Mouse (Mus musculus) gastrocnemius, postnatal 10 days (tissue): ENCODE measurements around the gene Osbpl10. TPM values are rescaled to one million over a fixed set of nuclear protein-coding genes. Genes with fewer than 3 reads are reported as not detected.
A peak's percentile ranks its signal among the peaks of the same experiment; 100 is the strongest.
"Not testable (repeated sequence)": the region's sequence is repeated elsewhere in the genome, so short reads cannot be mapped to it uniquely, and the experiment has no call there.

Source experiments
- DNase-seq: peaks from one replicate; pipeline ENCODE4 v3.0.0; 2021; ENCODE audit warnings: mixed read lengths
- long read RNA-seq, 2 experiments: library from polyadenylated mRNA; stranded (forward); transcript quantifications; one replicate each; pipeline ENCODE4 v2.0.0; 2021
- total RNA-seq, 2 experiments: library from RNA; stranded (reverse); gene quantifications; 2 replicates each; pipeline ENCODE4 v1.2.3; 2021

Osbpl10 gene
- 1 to 10 TPM; 8.7 to 9.6 TPM for total RNA-seq
- long read RNA-seq, experiment 1, partial matches to known transcripts, result 4 of 7 reads
- long read RNA-seq, experiment 1, other reads (novel, unspliced or antisense), result 2 of 7 reads
- long read RNA-seq, experiment 2, partial matches to known transcripts, result 5 of 13 reads
- long read RNA-seq, experiment 2, other reads (novel, unspliced or antisense), result 4 of 13 reads

GRCm38 (mm10) chr9:114978281-114979111 lies at the start of gene Osbpl10:
Gene Osbpl10 (plus strand): TSS chr9:114978569.
- DNase-seq, result peak; percentile 86

- peak; percentile 64 for DNase-seq
Measured at GRCm38 (mm10) chr9:114930464-114931090, 47.8 kb upstream of the Osbpl10 start.

- no peak for DNase-seq
Measured at GRCm38 (mm10) chr9:114932607-114933006, 45.8 kb upstream of the Osbpl10 start.

DNA sequence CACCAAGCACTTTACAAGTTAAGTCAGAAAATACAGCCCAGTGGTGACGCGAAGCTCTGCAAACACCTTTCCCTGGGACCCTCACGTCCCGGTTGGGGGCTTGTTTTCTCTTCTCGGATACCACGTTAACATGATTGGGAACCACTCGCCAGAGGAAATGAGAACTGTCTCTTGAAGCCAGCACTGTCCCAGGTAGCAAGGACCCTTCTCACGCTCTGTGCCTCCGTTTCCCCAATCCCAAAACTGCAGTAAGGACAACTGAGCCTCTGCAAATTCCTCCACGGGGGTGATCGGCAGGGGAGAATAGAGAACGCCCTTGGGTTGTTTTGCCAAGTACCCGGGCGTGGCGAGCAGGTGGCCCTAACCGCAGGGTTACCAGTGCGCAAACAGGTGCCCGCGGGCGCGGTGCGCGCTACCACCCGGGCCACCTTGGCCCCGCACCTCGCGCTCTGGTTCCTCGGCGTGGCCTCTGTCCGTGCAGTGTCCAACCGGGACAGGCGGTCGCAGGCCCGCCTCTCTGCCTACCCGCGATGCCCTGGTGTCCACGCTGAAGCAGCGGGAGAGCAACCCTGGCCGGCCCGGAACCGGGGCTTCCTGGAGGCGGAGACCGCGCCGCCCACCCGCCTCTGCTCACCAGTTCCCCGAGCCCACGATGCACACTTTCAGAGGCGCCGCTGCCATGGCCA lies 45.2 kb upstream of the Osbpl10 start:
- no peak for DNase-seq

GRCm38 (mm10) chr9:114933723-114934171 lies 44.6 kb upstream of the Osbpl10 start, which contains the start of gene Gpd1l:
Gene Gpd1l (minus strand): TSS chr9:114933987.
- DNase-seq, result peak; percentile 95

- no peak for DNase-seq
Measured at GRCm38 (mm10) chr9:114934231-114934630, 44.1 kb upstream of the Osbpl10 start.

DNA sequence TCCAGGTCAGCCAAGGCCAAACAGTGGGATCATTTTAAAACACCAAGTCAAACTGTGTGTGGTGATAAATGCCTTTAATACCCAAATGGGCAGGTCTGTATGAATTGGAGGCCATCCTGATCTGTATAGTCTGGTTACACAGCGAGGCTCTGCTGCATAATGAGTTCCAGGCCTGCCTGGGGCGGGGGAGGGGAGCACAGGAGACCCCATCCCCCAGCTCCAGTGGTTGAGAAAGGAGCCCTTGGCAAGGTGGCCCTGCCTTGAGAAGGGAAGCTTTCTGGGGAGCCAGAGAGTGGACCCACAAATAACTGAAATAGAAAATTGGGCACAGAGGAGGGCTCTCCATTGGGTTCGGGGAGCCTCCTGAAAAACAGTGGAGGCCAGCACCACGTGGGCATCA lies 43.0 kb upstream of the Osbpl10 start:
- no peak for DNase-seq

- DNase-seq, result no peak
Measured at GRCm38 (mm10) chr9:114936687-114937086, 41.7 kb upstream of the Osbpl10 start.

DNA sequence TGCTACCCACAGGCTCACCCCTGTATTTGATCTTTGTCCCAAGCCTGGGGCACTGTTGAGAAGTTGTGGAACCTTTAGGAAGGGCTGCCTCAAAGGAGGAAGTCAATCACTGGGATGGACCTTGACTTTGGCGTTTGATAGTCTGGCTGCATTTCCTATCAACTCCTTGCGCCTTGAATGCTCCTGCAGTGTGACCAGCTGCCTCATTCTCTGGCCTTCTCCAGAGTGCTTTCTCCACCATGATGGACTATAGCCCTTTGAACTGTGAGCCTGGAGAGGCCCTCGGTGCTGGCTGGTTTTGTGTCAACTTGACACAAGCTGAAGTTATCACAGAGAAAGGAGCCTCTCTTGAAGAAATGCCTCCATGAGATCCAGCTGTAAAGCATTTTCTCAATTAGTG lies 33.7 kb upstream of the Osbpl10 start:
- no peak for DNase-seq

- DNase-seq, result no peak
Measured at GRCm38 (mm10) chr9:114945576-114945975, 32.8 kb upstream of the Osbpl10 start.

DNA sequence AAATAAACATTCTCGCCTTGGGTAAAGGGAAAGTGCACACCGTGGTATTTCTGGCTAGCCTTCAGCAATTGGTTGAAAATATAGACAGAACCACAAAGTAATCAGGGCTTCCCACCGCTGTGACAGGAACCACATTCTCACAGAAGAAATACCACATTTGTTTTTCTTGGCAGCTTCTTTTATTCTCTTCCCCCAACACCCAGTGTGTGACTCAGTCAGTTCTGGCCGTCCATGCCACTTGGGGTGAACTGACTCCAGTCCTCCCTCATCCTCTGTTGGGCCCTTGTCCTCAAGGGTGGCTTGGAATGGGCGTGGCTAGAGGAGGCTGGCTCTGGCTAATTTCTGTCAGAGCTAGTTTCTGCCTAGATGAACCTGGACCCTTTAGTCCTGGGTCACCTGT lies 30.0 kb upstream of the Osbpl10 start:
- no peak for DNase-seq

DNA sequence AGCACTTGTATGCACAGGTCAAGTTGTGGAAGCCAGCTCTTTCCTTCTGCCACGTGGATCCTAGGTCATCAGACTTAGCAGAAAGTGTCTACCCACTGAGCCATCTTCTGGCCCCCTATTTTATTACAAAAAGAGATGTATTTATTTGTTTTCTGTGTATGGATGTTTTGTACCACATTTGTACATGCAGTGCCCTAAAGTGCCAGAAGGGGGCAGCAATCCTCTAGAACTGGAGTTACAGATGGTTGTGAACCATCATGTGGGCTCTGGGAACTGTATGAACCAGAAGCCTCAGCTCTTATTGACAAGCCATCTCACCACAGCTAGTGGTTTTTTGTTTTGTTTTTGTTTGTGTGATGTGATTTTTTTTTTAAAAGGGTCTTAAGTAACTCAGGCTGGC lies 25.5 kb upstream of the Osbpl10 start:
- DNase-seq, result no peak

- DNase-seq, result no peak
Measured at GRCm38 (mm10) chr9:114955340-114955739, 23.0 kb upstream of the Osbpl10 start.

DNA sequence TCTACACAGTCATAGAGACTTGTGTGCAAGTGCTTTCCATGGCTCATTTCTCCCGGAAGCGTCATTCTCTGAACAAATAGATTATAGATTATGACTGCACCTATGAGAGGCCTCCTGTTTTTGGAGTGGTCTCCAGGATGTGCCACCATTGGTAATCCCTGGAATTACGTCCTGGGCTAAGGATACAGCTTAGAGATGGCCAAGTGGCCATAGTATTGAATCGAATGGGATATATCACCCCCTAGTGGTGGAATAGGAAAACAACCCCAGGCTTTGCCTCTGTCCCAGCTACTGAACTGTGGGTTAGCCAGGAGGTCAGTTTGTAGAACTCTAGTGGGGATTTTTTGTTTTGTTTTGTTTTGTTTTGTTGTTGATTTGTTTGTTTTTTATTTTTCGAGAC lies 21.4 kb upstream of the Osbpl10 start:
- DNase-seq, result no peak

- DNase-seq, result peak; percentile 20
Measured at GRCm38 (mm10) chr9:114960043-114960789, 18.2 kb upstream of the Osbpl10 start.

GRCm38 (mm10) chr9:114960844-114961243 lies 17.5 kb upstream of the Osbpl10 start:
- DNase-seq, result no peak

- no peak for DNase-seq
Measured at GRCm38 (mm10) chr9:114964093-114964492, 14.3 kb upstream of the Osbpl10 start.

DNA sequence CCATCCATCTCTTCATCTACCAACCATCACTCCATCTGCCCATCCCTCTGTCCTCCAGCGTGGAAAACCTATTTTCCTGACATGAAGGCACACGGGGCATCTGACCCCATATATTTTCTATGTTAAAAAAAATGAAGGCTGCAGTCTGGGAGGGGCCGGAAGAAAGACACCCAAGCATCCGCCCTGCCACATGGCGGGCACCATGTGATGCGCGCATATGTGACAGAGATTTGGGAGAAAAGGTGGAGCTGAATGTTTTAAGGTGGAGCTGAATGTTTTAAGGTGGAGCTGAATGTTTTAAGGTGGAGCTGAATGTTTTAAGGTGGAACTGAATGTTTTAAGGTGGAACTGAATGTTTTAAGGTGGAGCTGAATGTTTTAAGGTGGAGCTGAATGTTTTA lies 12.1 kb upstream of the Osbpl10 start:
- DNase-seq, result not testable (repeated sequence)

DNA sequence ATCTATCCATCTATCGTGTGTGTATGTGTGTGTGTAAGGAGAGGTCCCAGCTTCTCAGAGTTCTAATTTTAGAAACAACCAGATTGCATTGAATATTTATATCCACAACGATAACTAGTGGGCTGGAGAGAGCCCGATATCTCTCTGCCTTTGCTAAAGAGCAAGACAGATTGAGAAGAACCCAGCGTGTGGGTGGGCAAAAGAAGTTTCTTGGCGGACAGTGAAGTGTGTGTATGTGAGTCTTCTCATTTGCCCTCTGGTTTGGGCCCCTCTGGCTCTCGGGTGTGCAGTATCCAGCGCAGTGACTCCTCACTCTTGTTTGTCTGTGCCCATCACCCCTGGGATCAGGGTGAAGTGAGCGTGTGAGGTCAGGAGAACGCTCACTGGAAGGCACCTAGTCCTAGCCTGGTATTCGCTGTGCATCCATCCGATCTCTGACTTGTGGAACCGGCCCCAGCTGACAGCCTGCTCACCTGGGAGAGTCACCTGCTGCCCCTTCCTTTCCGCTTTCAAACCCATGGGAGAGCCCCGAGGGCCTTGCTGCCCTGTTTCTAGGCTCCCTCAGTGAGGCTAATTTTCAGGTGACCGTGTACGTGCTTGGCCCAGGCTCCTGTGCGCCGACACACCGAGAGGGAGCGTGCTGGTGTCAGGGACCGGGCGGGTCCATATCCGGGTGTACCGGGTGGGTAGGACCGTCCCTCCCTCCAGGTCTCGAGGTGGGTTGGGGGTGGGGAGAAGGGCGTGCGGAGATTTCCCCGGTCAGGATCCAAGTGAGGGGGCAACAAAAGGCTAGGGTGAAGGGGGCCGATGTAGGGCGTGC lies 698 bp upstream of the Osbpl10 start:
- no peak for DNase-seq

DNA sequence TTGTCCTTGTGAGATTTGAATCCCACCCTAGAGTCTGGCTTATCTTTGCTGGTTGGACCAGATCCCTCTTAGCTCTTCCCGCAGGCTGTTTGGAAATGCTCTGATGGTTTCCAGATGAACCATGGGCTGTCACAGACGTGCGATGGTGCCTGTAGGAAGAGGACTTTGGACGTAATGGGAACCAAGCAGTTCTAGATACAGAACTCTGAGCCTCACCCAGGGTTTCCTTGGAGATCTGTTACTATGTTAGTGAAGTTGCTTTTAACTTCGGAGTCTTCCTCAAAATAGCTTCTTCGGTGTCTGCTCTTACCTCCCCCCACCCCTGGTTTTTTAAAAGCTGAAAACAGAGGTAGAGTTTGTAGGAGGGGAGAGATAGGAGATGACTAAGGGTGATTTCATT lies 1.6 kb downstream of the Osbpl10 start:
- no peak for DNase-seq
